Mouse (Mus musculus): ENCODE results near the gene Slc35e3. TPM values are rescaled to one million over a fixed set of nuclear protein-coding genes. Genes with fewer than 3 reads are reported as not detected.
"Not testable (repeated sequence)": the region's sequence is repeated elsewhere in the genome, so short reads cannot be mapped to it uniquely, and the experiment has no call there.

The Slc35e3 gene
- total RNA-seq, 2 experiments from 2014 or later: 9.0 to 16.0 TPM

GRCm38 (mm10) chr10:117763588-117764190 lies 17.5 kb upstream of the Slc35e3 start:
- no peak for ATAC-seq (replicated peaks; ENCODE audit: poor library complexity)

GRCm38 (mm10) chr10:117762966-117763365 lies 16.8 kb upstream of the Slc35e3 start:
- ATAC-seq (replicated peaks; ENCODE audit: poor library complexity): no peak

GRCm38 (mm10) chr10:117762281-117762830 lies 16.2 kb upstream of the Slc35e3 start:
- no peak for ATAC-seq (replicated peaks; ENCODE audit: poor library complexity)

- ATAC-seq (replicated peaks; ENCODE audit: poor library complexity): no peak
Observed at GRCm38 (mm10) chr10:117761551-117761950, 15.4 kb upstream of the Slc35e3 start.

- no peak for ATAC-seq (replicated peaks; ENCODE audit: poor library complexity)
Observed at GRCm38 (mm10) chr10:117760831-117761335, 14.7 kb upstream of the Slc35e3 start.

GRCm38 (mm10) chr10:117759844-117760630 lies 13.9 kb upstream of the Slc35e3 start:
- ATAC-seq (replicated peaks; ENCODE audit: poor library complexity): no peak

- ATAC-seq (replicated peaks; ENCODE audit: poor library complexity): no peak
Observed at GRCm38 (mm10) chr10:117758749-117759727, 12.9 kb upstream of the Slc35e3 start.

GRCm38 (mm10) chr10:117758344-117758743 lies 12.2 kb upstream of the Slc35e3 start:
- ATAC-seq (replicated peaks; ENCODE audit: poor library complexity): not testable (repeated sequence)

GRCm38 (mm10) chr10:117757796-117758342 lies 11.7 kb upstream of the Slc35e3 start:
- no peak for ATAC-seq (replicated peaks; ENCODE audit: poor library complexity)

GRCm38 (mm10) chr10:117757259-117757658 lies 11.1 kb upstream of the Slc35e3 start:
- ATAC-seq (replicated peaks; ENCODE audit: poor library complexity): no peak

- no peak for ATAC-seq (replicated peaks; ENCODE audit: poor library complexity)
Observed at GRCm38 (mm10) chr10:117756784-117757183, 10.6 kb upstream of the Slc35e3 start.

- no peak for ATAC-seq (replicated peaks; ENCODE audit: poor library complexity)
Observed at GRCm38 (mm10) chr10:117755799-117756467, 9.8 kb upstream of the Slc35e3 start.

- ATAC-seq (replicated peaks; ENCODE audit: poor library complexity): peak; percentile 85
Observed at GRCm38 (mm10) chr10:117755086-117755798, 9.1 kb upstream of the Slc35e3 start.

- no peak for ATAC-seq (replicated peaks; ENCODE audit: poor library complexity)
Observed at GRCm38 (mm10) chr10:117754609-117754940, 8.4 kb upstream of the Slc35e3 start.

- no peak for ATAC-seq (replicated peaks; ENCODE audit: poor library complexity)
Observed at GRCm38 (mm10) chr10:117753711-117754608, 7.8 kb upstream of the Slc35e3 start.

- ATAC-seq (replicated peaks; ENCODE audit: poor library complexity): no peak
Observed at GRCm38 (mm10) chr10:117752851-117753647, 6.9 kb upstream of the Slc35e3 start.

- no peak for ATAC-seq (replicated peaks; ENCODE audit: poor library complexity)
Observed at GRCm38 (mm10) chr10:117752304-117752821, 6.2 kb upstream of the Slc35e3 start.
